Mouse (Mus musculus): ENCODE measurements around the gene Gm12216.
"Not testable (repeated sequence)": the region's sequence is repeated elsewhere in the genome, so short reads cannot be mapped to it uniquely, and the experiment has no call there.

DNA sequence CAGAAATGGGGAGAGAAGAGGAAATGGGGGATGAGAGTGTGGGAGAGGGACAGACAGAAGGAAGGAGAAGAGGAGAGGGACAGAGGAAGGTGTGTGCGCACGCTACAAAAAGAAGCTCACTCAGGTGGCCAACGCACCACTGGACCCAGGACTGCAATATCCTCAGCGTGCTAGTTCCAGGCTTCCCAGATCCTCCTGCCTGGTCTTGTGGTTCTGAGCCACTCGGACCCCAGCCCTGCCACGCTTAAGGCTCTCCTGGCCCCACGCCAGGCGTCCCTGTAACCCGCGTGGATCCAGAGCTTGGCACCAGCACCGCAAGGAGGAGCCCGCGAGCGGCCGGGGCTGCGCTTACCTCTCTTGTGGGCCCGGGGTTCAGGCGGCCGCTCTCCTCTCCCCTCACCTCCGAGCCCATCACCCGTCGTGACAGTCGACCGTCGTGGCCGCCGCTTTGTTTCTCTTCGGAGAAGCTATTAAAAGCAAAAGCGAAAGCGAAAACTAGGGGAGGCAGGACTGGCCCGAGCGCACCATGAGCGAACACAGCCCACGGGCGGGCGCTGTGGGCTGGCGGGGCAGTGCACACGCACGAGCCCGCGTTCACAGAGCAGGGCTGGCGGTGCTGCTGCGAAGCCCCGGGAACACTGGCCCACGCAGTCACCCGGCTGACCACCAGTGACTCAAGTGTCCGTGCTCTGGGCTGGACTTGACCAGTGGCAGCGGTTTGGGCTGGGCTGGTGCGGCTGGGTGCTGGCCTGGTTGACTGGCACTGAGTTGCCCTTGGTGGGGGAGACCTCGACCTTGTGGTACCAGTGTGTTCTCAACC lies at the start of gene Gm12216:
- TF ChIP-seq POLR2A, CTCF (IDR thresholded peaks at IDR 0.05; ENCODE audit: extremely low read depth, insufficient read depth, low read length): not testable (repeated sequence)
